Mouse (Mus musculus): ENCODE measurements at regions not wholly inside any gene's neighbourhood (a gene's known extent, or its start where the extent isn't known, plus 50 kb on each side); places are given as distances from the start of the nearest gene placed in this dataset.

DNA sequence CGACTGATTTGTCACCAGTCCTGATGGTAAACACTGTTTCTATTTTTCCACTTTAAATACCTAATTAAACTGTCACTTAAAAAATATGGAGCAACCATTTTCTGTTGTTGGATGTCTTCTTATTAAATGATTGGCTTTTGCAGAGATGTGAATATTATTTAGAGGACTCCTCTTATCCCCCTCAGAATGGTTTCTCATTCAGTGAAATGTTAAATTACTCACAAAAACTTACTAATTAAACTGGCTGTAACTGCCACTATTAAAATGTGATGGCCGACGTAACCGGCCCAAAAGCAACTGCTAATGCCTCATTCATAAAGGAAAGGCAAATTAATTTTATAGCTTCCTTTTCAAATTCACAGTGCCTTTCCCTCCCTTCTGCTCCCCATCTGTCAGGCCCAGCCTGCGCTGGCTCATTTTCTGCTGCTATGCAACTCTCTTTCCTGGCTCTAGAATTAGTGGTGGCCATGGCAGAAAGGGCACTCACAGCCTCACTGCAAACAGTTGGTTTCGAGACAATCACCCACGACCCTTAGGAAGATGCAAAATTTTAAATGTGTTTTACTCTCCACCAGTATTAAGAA, 111.2 kb upstream of the Htr2a start:
- DNase-seq: no peak
- intact Hi-C loops (cut with DNase I): no loop called here
- Histone ChIP-seq H3K27ac (no peak overlapping the region), H3K4me3 (no peak overlapping the region)
- TF ChIP-seq CTCF (IDR thresholded peaks at IDR 0.05): no peak

DNA sequence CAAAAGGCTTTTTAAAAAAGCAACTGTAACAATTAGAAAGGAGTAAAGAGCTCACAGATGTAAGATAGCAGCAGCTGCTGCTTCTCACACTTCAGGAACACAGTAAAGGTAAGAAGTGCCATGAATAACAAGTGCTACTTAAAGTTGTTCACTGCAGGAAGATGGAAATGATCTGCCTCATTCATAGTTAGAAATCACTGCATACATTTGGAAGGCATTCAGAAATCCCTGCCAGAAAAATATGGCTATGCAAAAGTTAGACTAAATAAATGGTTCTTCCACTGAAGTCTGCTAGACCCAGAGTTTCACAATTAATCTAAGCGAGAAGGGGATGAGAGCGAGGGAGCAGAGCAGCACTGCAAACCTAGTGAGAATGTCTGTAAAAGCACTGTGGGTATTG, 102.5 kb upstream of the Htr2a start:
- TF ChIP-seq CTCF (IDR thresholded peaks at IDR 0.05): no peak
- no peak overlapping the region for H3K4me3 ChIP-seq
- DNase-seq: no peak
- intact Hi-C loops (cut with DNase I): no loop called here
- no peak overlapping the region for H3K27ac ChIP-seq

DNA sequence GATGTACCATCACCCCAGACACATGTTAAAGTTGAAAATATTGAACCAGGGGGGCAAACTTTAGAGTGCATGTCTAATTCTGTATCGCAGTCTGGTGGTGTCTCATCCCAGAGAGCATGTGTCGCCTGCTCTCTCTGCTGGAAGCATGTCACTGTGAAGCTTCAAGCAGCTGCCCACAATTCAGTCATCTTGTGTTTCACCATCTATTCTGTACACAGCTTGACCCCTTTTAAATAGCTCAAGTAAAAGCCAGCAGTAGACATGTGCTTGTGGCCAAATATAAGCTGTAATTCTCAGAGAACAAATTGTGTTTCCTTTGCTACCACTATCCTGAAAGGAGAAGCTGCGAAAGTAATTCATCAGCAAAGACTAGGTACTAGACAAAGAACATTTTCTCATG, 96.6 kb upstream of the Htr2a start:
- DNase-seq: no peak

DNA sequence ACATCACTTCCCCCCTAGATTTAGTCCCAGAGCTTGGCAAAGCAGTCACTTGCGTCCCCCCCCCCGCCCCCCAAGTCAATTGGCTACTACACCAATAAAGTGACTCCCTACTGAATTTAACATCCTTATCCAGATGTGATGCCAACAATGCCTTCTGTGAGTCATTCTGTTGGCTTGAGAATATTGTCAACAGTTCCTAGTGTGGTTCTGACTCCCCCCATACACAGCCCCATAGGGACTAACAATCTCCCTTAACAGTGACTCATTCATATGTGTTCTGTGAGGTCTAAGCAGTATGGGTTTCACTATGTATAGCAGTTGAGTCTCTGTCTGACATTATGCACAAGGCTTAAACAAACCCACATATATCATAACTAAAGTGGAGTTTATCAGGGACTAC, 89.5 kb upstream of the Htr2a start:
- TF ChIP-seq CTCF (IDR thresholded peaks at IDR 0.05): no peak
- no peak overlapping the region for H3K4me3 ChIP-seq
- no peak overlapping the region; the same call in 1 of the 2 replicates for H3K27ac ChIP-seq
- DNase-seq: no peak
- intact Hi-C loops (cut with DNase I): no loop called here

More for the DNA sequence above, 96.6 kb upstream of the Htr2a start:
- TF ChIP-seq CTCF (IDR thresholded peaks at IDR 0.05): no peak
- H3K4me3 ChIP-seq: no peak overlapping the region
- no peak overlapping the region for H3K27ac ChIP-seq
- intact Hi-C loops (cut with DNase I): no loop called here

DNA sequence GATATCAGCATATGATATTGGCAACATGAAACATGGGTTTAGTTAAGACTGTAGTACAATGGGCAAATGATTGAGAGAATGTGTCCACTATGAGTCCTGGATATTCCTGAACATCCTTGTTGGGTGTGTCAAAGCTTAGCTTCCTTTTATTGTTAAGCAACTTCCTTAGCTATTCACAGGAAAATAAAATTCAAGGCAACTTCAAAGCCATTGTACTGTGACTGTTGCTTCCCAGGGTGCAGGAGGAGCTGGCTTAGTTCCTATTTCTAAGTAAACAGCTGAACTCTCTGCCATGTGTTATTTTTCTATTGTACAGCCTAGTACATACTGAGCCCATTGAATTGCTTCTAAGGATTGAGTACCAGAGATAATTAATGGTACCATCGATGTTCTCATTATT, 87.0 kb upstream of the Htr2a start:
- no peak for TF ChIP-seq CTCF (IDR thresholded peaks at IDR 0.05)
- Histone ChIP-seq H3K4me3 (no peak overlapping the region), H3K27ac (peak overlapping the region; percentile 82)
- no peak for DNase-seq
- intact Hi-C loops (cut with DNase I): no loop called here

DNA sequence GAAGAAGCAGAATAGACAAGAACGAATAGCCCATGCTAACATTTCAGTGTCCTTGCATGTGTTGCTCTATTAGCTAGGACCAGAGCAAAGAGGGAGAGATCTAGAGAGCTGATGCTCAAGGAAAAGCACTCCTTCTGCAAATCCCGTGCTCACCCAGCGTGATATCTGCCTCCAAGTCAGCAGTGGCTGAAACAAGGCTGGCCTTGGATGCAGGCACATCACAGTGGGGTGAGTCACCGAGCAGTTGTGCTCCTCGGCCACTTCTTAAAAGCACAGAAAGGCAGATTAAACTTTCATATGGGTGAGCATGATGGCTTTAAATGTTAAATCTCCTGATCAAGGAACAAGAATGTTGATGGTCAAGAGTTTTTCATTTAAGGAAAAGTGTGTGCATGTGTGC, 82.3 kb upstream of the Htr2a start:
- Histone ChIP-seq H3K4me3 (no peak overlapping the region), H3K27ac (no peak overlapping the region)
- no peak for DNase-seq
- intact Hi-C loops (cut with DNase I): no loop called here
- TF ChIP-seq CTCF (IDR thresholded peaks at IDR 0.05): no peak

Measured in gastrocnemius, adult 2 months (tissue).